Mouse (Mus musculus) midbrain, embryonic 13.5 days (tissue): ENCODE measurements around the gene Snd1. TPM values are rescaled to one million over a fixed set of nuclear protein-coding genes. Genes with fewer than 3 reads are reported as not detected.

Experiments
- ATAC-seq: fragments of 200-750 bp; cut with Nextera tagmentation; 2 replicates; pipeline ENCODE4 v1.8.0; 2017; ENCODE audit warnings: mild to moderate bottlenecking, moderate TSS enrichment, moderate library complexity
- H3K27ac ChIP-seq: fragments of 300-500 bp; sonication (generic); 2 replicates; pipeline ENCODE4 v1.5.1; 2015; ENCODE audit warnings: inconsistent platforms, mild to moderate bottlenecking, moderate library complexity
- H3K27me3 ChIP-seq: fragments of 300-500 bp; sonication (generic); 2 replicates; pipeline ENCODE4 v1.6.1; 2015; ENCODE audit warnings: mild to moderate bottlenecking, inconsistent platforms
- H3K36me3 ChIP-seq: fragments of 300-500 bp; sonication (generic); 2 replicates; pipeline ENCODE4 v1.6.1; 2015; ENCODE audit warnings: mild to moderate bottlenecking, inconsistent platforms
- H3K4me1 ChIP-seq: fragments of 300-500 bp; sonication (generic); replicated peaks from 2 replicates; pipeline ENCODE4 v1.6.1; 2015; ENCODE audit warnings: inconsistent platforms
- H3K4me2 ChIP-seq: fragments of 300-500 bp; sonication (generic); replicated peaks from 2 replicates; pipeline ENCODE4 v1.6.1; 2015; ENCODE audit warnings: moderate library complexity, mild to moderate bottlenecking, inconsistent platforms
- H3K4me3 ChIP-seq: fragments of 300-500 bp; sonication (generic); replicated peaks from 2 replicates; pipeline ENCODE4 v1.5.1; 2015; ENCODE audit warnings: mild to moderate bottlenecking, inconsistent platforms
- H3K9ac ChIP-seq: fragments of 300-500 bp; sonication (generic); replicated peaks from 2 replicates; pipeline ENCODE4 v1.6.1; 2015; ENCODE audit warnings: mild to moderate bottlenecking, inconsistent platforms
- H3K9me3 ChIP-seq: fragments of 300-500 bp; sonication (generic); 2 replicates; pipeline ENCODE4 v1.6.1; 2016; ENCODE audit warnings: mild to moderate bottlenecking, inconsistent platforms
- WGBS: fragments of 180-500 bp; shearing (Covaris S2); methylation state at CpG from one replicate; pipeline ENCODE4 v1.1.7; 2015; 5-methylcytosine and 5-hydroxymethylcytosine counted together
- polyA plus RNA-seq: library from polyadenylated mRNA; unstranded; fragments of >200 nt; fragmentation: Nextera tagmentation; extraction: Ambion mirVana; gene quantifications from 2 replicates; pipeline ENCODE4 v1.2.1, GENCODE M21; 2015

The Snd1 gene
- polyA plus RNA-seq, 1 experiment from 2014 or later = 86.5 TPM

DNA sequence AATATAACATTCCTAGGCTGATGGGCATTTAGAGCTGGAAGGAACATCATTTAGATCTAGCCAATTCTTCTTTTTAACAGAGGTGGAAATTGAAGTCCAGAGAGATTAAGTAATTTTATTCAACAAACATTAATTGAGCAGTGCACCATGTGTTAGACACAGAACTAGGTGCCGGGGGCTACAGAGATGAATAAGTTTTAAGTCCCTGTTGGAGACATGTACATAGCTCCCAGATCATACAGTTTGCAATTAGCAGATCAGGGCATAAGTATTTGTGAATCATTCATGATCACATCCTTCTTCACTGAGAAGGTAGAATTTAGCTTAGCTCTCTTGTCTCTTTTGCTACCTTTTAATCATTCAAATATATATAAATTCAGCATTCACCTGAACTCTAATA, 135.2 kb downstream of the Snd1 start:
- Histone ChIP-seq H3K27ac (no peak overlapping the region), H3K36me3 (no peaks in the 10 kb centered on the region), H3K9ac (no peak overlapping the region), H3K4me2 (no peak overlapping the region), H3K9me3 (no peaks in the 10 kb centered on the region), H3K4me3 (no peak overlapping the region), H3K4me1 (0 out of 2 replicates have a peak, but pooled peaks cover 5% of the 10 kb centered on the region), H3K27me3 (no peaks in the 10 kb centered on the region)
- no peak for ATAC-seq
- 78% methylated on average over 1 of the region's 1 CpGs for WGBS

GRCm38 (mm10) chr6:28613441-28613840, 138.5 kb downstream of the Snd1 start:
- ATAC-seq = no peak
- no peak overlapping the region for H3K4me3 ChIP-seq
- no peaks in the 10 kb centered on the region for H3K9me3 ChIP-seq
- 85% methylated on average over 4 of the region's 4 CpGs for WGBS
- no peak overlapping the region for H3K27ac ChIP-seq
- H3K27me3 ChIP-seq = no peaks in the 10 kb centered on the region
- H3K9ac ChIP-seq = no peak overlapping the region
- no peaks in the 10 kb centered on the region for H3K36me3 ChIP-seq
- peaks cover 8% of the 10 kb centered on the region for H3K4me1 ChIP-seq
- no peak overlapping the region for H3K4me2 ChIP-seq

DNA sequence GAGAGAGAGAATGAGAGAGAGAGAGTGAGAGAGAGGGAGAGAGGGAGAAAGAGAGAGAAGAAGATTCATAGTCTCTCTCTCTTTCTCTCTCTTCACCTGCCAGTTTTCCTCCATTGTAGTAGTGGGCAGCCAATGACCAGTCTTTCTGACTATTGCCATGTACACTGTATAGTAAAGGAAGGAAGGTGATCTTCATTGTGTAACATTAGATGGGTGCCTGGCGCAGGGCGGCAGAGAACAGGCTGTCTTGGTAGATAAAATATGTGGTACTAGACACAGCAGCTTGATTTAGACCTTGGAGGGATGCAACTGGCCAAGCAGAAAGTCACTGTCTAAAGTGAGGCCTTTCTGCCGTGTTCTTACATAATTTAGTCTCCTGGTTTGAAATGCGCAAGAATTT, 139.9 kb downstream of the Snd1 start:
- Histone ChIP-seq H3K36me3 (no peaks in the 10 kb centered on the region), H3K4me1 (peaks cover 21% of the 10 kb centered on the region), H3K4me2 (no peak overlapping the region), H3K27me3 (no peaks in the 10 kb centered on the region), H3K27ac (no peak overlapping the region), H3K4me3 (no peak overlapping the region), H3K9me3 (no peaks in the 10 kb centered on the region), H3K9ac (no peak overlapping the region)
- no peak for ATAC-seq
- 96% methylated on average over 4 of the region's 4 CpGs for WGBS

GRCm38 (mm10) chr6:28615408-28615807, 140.5 kb downstream of the Snd1 start:
- H3K36me3 ChIP-seq = no peaks in the 10 kb centered on the region
- no peak for ATAC-seq
- no peaks in the 10 kb centered on the region for H3K27me3 ChIP-seq
- H3K9ac ChIP-seq = no peak overlapping the region
- H3K27ac ChIP-seq = no peak overlapping the region
- H3K4me2 ChIP-seq = no peak overlapping the region
- no peak overlapping the region for H3K4me3 ChIP-seq
- no peaks in the 10 kb centered on the region for H3K9me3 ChIP-seq
- peaks cover 25% of the 10 kb centered on the region for H3K4me1 ChIP-seq
- WGBS = 91% methylated on average over 3 of the region's 3 CpGs

DNA sequence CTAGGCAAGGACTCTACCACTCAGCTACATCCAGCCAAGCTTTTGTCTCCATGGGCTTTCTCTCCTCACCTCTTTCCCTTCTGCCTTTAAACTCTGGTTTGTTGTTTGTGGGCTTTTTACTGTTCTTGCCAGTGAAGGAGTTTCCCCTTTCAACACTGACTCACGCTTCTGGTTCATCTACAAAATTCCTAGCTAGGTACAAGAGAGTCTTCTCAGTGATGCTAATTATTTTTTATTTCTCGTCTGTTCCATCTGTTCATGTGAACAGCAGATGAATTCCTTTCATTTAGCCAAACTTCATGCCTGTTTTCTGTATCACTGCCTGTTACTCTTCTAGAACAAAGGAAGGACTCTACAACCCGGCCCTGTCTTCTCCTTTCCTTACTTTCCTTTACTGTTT, 141.0 kb downstream of the Snd1 start:
- Histone ChIP-seq H3K27ac (no peak overlapping the region), H3K27me3 (no peaks in the 10 kb centered on the region), H3K4me1 (peaks cover 25% of the 10 kb centered on the region), H3K9me3 (no peaks in the 10 kb centered on the region), H3K9ac (no peak overlapping the region), H3K4me2 (no peak overlapping the region), H3K4me3 (no peak overlapping the region), H3K36me3 (no peaks in the 10 kb centered on the region)
- ATAC-seq = no peak
- WGBS = 45% methylated on average over 3 of the region's 3 CpGs

DNA sequence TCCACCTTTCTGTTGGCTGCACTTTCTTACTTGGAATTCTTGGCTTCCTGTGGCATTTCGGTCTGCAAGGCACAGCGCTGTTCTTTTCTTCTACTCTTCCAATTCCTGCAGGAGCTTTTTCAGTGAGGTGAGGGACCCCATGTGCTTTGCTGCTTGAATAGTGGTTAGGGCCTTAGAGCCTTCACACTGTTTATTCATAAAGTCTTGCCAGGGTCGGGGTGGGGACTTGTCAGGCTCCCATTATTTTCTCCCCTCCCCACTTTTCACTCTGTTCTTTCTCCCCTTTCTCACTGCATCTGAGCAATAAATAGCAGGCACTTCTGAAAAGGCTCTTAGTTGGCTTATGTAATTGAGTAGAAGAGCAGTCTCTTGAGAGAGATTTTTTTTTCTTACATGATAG, 143.4 kb downstream of the Snd1 start:
- WGBS = 68% methylated on average over 3 of the region's 3 CpGs
- Histone ChIP-seq H3K9me3 (no peaks in the 10 kb centered on the region), H3K4me2 (no peak overlapping the region), H3K27ac (no peak overlapping the region), H3K4me3 (no peak overlapping the region), H3K36me3 (no peaks in the 10 kb centered on the region), H3K9ac (no peak overlapping the region), H3K4me1 (peaks cover 25% of the 10 kb centered on the region), H3K27me3 (no peaks in the 10 kb centered on the region)
- ATAC-seq = no peak

DNA sequence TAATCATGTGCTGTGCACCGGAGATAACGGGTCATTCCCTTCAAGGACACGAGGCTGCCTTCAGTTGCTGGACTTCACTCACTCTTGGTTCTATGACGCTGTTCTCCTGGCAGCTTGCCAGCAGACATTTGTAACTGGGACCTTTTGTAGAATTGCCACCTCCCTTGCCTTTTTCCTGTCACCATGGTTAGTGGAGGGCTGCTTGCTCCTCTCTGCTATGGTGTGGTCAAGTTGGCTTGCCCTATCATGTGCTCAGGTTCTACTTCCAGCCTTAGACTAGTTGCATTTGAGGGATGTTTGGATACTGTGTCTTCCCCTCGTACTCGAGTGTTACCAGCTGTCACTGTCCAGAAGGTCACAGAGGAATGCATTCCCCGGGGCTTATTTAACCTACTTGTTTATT, 143.8 kb downstream of the Snd1 start:
- ATAC-seq = 0 out of 2 replicates have a peak, but pooled peaks have one; percentile 45
- H3K27ac ChIP-seq = no peak overlapping the region
- WGBS = 44% methylated on average over 7 of the region's 7 CpGs
- H3K36me3 ChIP-seq = no peaks in the 10 kb centered on the region
- H3K4me1 ChIP-seq = peaks cover 25% of the 10 kb centered on the region
- H3K9ac ChIP-seq = no peak overlapping the region
- no peaks in the 10 kb centered on the region for H3K9me3 ChIP-seq
- H3K4me2 ChIP-seq = no peak overlapping the region
- H3K4me3 ChIP-seq = no peak overlapping the region
- H3K27me3 ChIP-seq = no peaks in the 10 kb centered on the region

- no peak for ATAC-seq
- no peak overlapping the region for H3K9ac ChIP-seq
- peaks cover 22% of the 10 kb centered on the region for H3K4me1 ChIP-seq
- H3K36me3 ChIP-seq = no peaks in the 10 kb centered on the region
- no peaks in the 10 kb centered on the region for H3K27me3 ChIP-seq
- no peaks in the 10 kb centered on the region for H3K9me3 ChIP-seq
- H3K27ac ChIP-seq = no peak overlapping the region
- WGBS = 90% methylated on average over 4 of the region's 4 CpGs
- no peak overlapping the region for H3K4me3 ChIP-seq
- H3K4me2 ChIP-seq = no peak overlapping the region
Observed at GRCm38 (mm10) chr6:28621431-28621830, 146.5 kb downstream of the Snd1 start.

GRCm38 (mm10) chr6:28621961-28622360, 147.0 kb downstream of the Snd1 start:
- H3K27ac ChIP-seq = no peak overlapping the region
- 90% methylated on average over 5 of the region's 5 CpGs for WGBS
- H3K27me3 ChIP-seq = no peaks in the 10 kb centered on the region
- no peak overlapping the region for H3K4me3 ChIP-seq
- no peak for ATAC-seq
- H3K4me1 ChIP-seq = peaks cover 22% of the 10 kb centered on the region
- H3K36me3 ChIP-seq = no peaks in the 10 kb centered on the region
- H3K9ac ChIP-seq = no peak overlapping the region
- H3K4me2 ChIP-seq = no peak overlapping the region
- H3K9me3 ChIP-seq = no peaks in the 10 kb centered on the region

GRCm38 (mm10) chr6:28622522-28622921, 147.6 kb downstream of the Snd1 start:
- no peak overlapping the region for H3K4me3 ChIP-seq
- no peak for ATAC-seq

GRCm38 (mm10) chr6:28622963-28623362, 148.0 kb downstream of the Snd1 start:
- WGBS = 91% methylated on average over 3 of the region's 3 CpGs
- Histone ChIP-seq H3K27me3 (no peaks in the 10 kb centered on the region), H3K4me3 (no peak overlapping the region), H3K4me2 (no peak overlapping the region), H3K9me3 (no peaks in the 10 kb centered on the region), H3K27ac (no peak overlapping the region), H3K9ac (no peak overlapping the region), H3K36me3 (no peaks in the 10 kb centered on the region), H3K4me1 (peaks cover 23% of the 10 kb centered on the region)
- no peak for ATAC-seq

More at GRCm38 (mm10) chr6:28622522-28622921, 147.6 kb downstream of the Snd1 start:
- Histone ChIP-seq H3K36me3 (no peaks in the 10 kb centered on the region), H3K27ac (no peak overlapping the region), H3K4me1 (peaks cover 22% of the 10 kb centered on the region), H3K9ac (no peak overlapping the region), H3K27me3 (no peaks in the 10 kb centered on the region), H3K9me3 (no peaks in the 10 kb centered on the region), H3K4me2 (no peak overlapping the region)
- 76% methylated on average over 6 of the region's 6 CpGs for WGBS

DNA sequence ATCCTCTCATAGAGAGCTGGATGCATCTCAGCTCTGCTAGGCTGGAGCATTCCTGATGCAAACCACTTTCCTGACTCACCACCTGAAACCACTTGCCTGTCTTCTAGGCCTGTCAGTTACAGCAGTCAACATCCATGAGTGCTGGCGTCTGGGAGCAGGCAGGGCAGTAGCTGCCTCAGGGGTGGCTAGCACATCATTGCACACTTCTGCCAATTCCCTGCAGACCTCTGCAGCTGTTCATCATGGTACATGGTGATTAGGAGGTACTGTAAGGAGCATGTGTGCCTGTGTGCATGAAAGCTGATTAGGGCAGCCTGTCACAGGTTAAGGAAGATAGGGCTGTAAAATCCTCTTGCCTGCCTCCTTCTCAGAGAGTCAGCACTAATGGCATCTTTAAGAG, 153.5 kb downstream of the Snd1 start:
- no peaks in the 10 kb centered on the region for H3K27me3 ChIP-seq
- ATAC-seq = peak; percentile 92
- H3K9ac ChIP-seq = no peak overlapping the region
- no peak overlapping the region for H3K4me3 ChIP-seq
- H3K9me3 ChIP-seq = no peaks in the 10 kb centered on the region
- H3K4me2 ChIP-seq = no peak overlapping the region
- WGBS = 50% methylated on average over 1 of the region's 1 CpGs
- H3K4me1 ChIP-seq = peaks cover 28% of the 10 kb centered on the region
- no peaks in the 10 kb centered on the region for H3K36me3 ChIP-seq
- H3K27ac ChIP-seq = peak overlapping the region; percentile 61

DNA sequence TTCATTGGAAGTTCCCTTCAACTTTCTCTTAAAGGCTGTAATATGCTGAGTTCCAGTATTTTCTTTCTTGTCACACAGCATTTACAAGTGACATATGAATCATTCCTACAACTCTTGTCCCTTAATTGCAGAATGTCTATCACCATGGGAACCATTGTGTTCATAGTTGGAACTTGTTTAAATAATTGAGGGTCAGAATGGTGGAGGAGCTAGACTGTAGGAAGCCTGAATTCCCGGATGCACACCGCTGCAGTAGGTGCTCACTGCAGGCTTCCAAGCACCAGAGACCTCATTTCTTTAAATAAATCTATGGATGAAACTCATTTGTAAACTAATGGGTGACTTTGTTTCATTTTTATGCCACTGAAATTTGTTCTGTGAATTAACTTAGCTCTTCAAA, 154.9 kb downstream of the Snd1 start:
- H3K36me3 ChIP-seq = no peaks in the 10 kb centered on the region
- H3K27me3 ChIP-seq = no peaks in the 10 kb centered on the region
- ATAC-seq = no peak
- no peak overlapping the region for H3K27ac ChIP-seq
- 36% methylated on average over 2 of the region's 2 CpGs for WGBS
- no peaks in the 10 kb centered on the region for H3K9me3 ChIP-seq
- peaks cover 35% of the 10 kb centered on the region for H3K4me1 ChIP-seq
- no peak overlapping the region for H3K4me3 ChIP-seq
- no peak overlapping the region for H3K4me2 ChIP-seq
- H3K9ac ChIP-seq = no peak overlapping the region
